In genomic region chr9:42652756-42653155, GRCm38 (mm10) we compare ENCODE assay signal across 7 mouse cellular contexts.
DNase-seq lines count a peak whose midpoint lies in the region; ATAC-seq and TF ChIP-seq lines count a peak whose summit lies in the region.

No protein-coding gene starts in this region.

- WGBS in kidney, embryonic 16.5 days = 82% methylated on average over 2 of the region's 2 CpGs
- 72% methylated on average over 2 of the region's 2 CpGs for WGBS in embryonic facial prominence, embryonic 11.5 days
- 80% methylated on average over 2 of the region's 2 CpGs for WGBS in midbrain, postnatal 0 days

- H3K27me3 ChIP-seq in kidney, embryonic 16.5 days (ENCODE audit: insufficient read depth, low read length) = no peaks in the 10 kb centered on the region
- H3K27me3 ChIP-seq in embryonic facial prominence, embryonic 11.5 days (ENCODE audit: control insufficient read depth, insufficient read depth, low read length) = no peaks in the 10 kb centered on the region
- H3K27me3 ChIP-seq in midbrain, postnatal 0 days (ENCODE audit: insufficient read depth, low read length) = no peaks in the 10 kb centered on the region

- no peak overlapping the region for H3K27ac ChIP-seq in kidney, embryonic 16.5 days (ENCODE audit: low read length)
- H3K27ac ChIP-seq in embryonic facial prominence, embryonic 11.5 days (replicated peaks; ENCODE audit: low read depth, low read length) = no peak overlapping the region
- no peak overlapping the region for H3K27ac ChIP-seq in midbrain, postnatal 0 days (ENCODE audit: low read depth, low read length)

- peak; percentile 22; the same call in 1 of the 2 replicates for TF ChIP-seq CTCF in midbrain, postnatal 0 days (IDR thresholded peaks at IDR 0.05)

- H3K9me3 ChIP-seq in kidney, embryonic 16.5 days (ENCODE audit: low read length) = no peaks in the 10 kb centered on the region
- no peaks in the 10 kb centered on the region for H3K9me3 ChIP-seq in embryonic facial prominence, embryonic 11.5 days (replicated peaks; ENCODE audit: control insufficient read depth, low read length)
- H3K9me3 ChIP-seq in midbrain, postnatal 0 days (ENCODE audit: low read length) = no peaks in the 10 kb centered on the region

- peak; percentile 12 for DNase-seq in kidney, adult 11 months
- DNase-seq in ZHBTc4 (ENCODE audit: low read depth, low spot score) = peak; percentile 80
- peak; percentile 87 for DNase-seq in embryonic facial prominence, embryonic 11.5 days (ENCODE audit: low spot score)
- no peak for DNase-seq in midbrain, postnatal 0 days (ENCODE audit: low spot score)

- ATAC-seq in kidney, embryonic 16.5 days (ENCODE audit: low FRiP score, low TSS enrichment) = no peak
- ATAC-seq in embryonic facial prominence, embryonic 11.5 days (replicated peaks; ENCODE audit: insufficient number of reproducible peaks, low FRiP score, low TSS enrichment, low read depth) = no peak
- no peak for ATAC-seq in midbrain, postnatal 0 days (ENCODE audit: low FRiP score)
- no peak for ATAC-seq in monocyte, adult 5-6 weeks (replicated peaks; ENCODE audit: insufficient number of reproducible peaks, low FRiP score, low TSS enrichment, poor library complexity, severe bottlenecking)
- no peak for ATAC-seq in erythroid progenitor cell, adult 5-6 weeks (replicated peaks; ENCODE audit: low FRiP score, poor library complexity, severe bottlenecking)

- H3K4me3 ChIP-seq in kidney, embryonic 16.5 days (ENCODE audit: low read length) = no peak overlapping the region
- no peak overlapping the region for H3K4me3 ChIP-seq in embryonic facial prominence, embryonic 11.5 days (ENCODE audit: low read depth, low read length)
- no peak overlapping the region for H3K4me3 ChIP-seq in midbrain, postnatal 0 days (ENCODE audit: low read depth, low read length)

- H3K4me1 ChIP-seq in kidney, embryonic 16.5 days (ENCODE audit: insufficient read depth, low read length) = no peaks in the 10 kb centered on the region
- no peaks in the 10 kb centered on the region for H3K4me1 ChIP-seq in embryonic facial prominence, embryonic 11.5 days (ENCODE audit: control insufficient read depth, insufficient read depth, low read length)
- H3K4me1 ChIP-seq in midbrain, postnatal 0 days (ENCODE audit: insufficient read depth, low read length) = peaks cover 5% of the 10 kb centered on the region; the same call in 1 of the 2 replicates

- no peak overlapping the region for H3K9ac ChIP-seq in kidney, embryonic 16.5 days (replicated peaks; ENCODE audit: low read length)
- H3K9ac ChIP-seq in embryonic facial prominence, embryonic 11.5 days (replicated peaks; ENCODE audit: low read length) = no peak overlapping the region
- H3K9ac ChIP-seq in midbrain, postnatal 0 days (replicated peaks; ENCODE audit: low read length, poor library complexity, severe bottlenecking) = no peak overlapping the region

- H3K36me3 ChIP-seq in kidney, embryonic 16.5 days (ENCODE audit: insufficient read depth, low read length) = no peaks in the 10 kb centered on the region
- no peaks in the 10 kb centered on the region for H3K36me3 ChIP-seq in embryonic facial prominence, embryonic 11.5 days (replicated peaks; ENCODE audit: control insufficient read depth, insufficient read depth, low read depth, low read length)
- no peaks in the 10 kb centered on the region for H3K36me3 ChIP-seq in midbrain, postnatal 0 days (ENCODE audit: insufficient read depth, low read length)

- no peak overlapping the region for H3K4me2 ChIP-seq in kidney, embryonic 16.5 days (replicated peaks; ENCODE audit: low read depth, low read length)
- H3K4me2 ChIP-seq in embryonic facial prominence, embryonic 11.5 days (ENCODE audit: low read depth, low read length) = no peak overlapping the region
- H3K4me2 ChIP-seq in midbrain, postnatal 0 days (ENCODE audit: low read depth, low read length, poor library complexity, severe bottlenecking) = no peak overlapping the region
